8 mouse cellular contexts compared by ENCODE assay signal in the genomic region with DNA sequence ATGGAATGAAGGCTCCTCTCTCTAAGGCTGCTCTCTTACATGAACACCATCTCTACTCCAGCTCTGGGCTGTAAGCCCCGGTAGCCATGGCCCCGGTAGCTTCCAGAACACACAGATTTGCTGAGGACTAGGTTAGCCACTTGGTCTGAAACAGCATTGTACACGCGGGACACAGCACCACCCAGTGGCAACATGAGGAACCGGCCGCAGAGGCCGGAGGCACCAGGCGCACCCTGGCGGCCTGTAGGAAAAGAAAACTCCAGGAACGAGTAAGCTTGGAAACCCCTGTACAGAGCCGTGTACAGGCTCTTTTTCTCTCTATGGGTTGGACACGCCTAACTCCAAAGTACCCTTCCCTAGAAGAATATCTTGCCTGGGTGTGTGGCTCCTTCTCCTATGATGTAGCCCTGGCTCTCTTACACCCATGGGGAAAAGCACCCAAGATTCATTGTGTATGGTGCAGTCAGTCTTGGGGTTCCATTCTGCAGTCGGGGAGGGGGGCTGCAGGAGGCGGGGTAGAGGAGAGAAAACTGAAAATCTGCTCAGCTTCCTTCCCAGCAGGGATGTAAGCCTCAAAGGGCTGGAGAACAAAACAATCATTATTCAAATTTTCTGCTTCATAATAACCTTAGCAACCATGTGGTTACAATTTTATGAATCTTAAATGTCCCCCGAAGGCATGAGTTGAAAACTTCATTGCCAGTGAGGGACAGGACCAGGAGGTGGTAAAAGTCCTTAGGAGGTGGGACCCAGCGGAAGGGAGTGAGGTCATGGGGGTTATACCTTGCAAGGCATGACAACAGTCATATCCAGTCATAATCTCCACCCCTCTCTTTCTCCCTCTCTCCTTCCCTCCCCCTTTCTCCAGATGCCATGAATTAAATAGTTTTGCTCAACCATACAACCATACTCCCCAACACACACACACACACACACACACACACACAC.
DNase-seq lines count a peak whose midpoint lies in the region; ATAC-seq lines count a peak whose summit lies in the region.

No protein-coding gene starts in this region.

- H3K9ac ChIP-seq in hindbrain, embryonic 13.5 days = no peak overlapping the region

- DNase-seq in MEL-GATA-1-ER (ENCODE audit: extremely low read depth, low read depth) = peak; percentile 62
- DNase-seq in cerebellum, adult 8-10 months = peak; percentile 93
- peak; percentile 93 to 94 for DNase-seq in layer of hippocampus, postnatal 14 days (ENCODE audit: low spot score in 2 of 2)
- DNase-seq in lung, postnatal 14 days = peak; percentile 88
- DNase-seq in retina, embryonic 14.5 days (ENCODE audit: low spot score) = peak; percentile 94
- peak; percentile 76 to 82 for DNase-seq in thymus, postnatal 36 days

- H3K4me3 ChIP-seq in hindbrain, embryonic 13.5 days = no peak overlapping the region

- peak; percentile 83 for ATAC-seq in frontal cortex, adult (ENCODE audit: low TSS enrichment)
- ATAC-seq in hindbrain, embryonic 13.5 days (ENCODE audit: low FRiP score) = peak; percentile 89

- H3K27me3 ChIP-seq in hindbrain, embryonic 13.5 days = peaks cover 29% of the 10 kb centered on the region

- no peaks in the 10 kb centered on the region for H3K9me3 ChIP-seq in hindbrain, embryonic 13.5 days

- WGBS in hindbrain, embryonic 13.5 days = 17% methylated on average over 16 of the region's 16 CpGs

- H3K36me3 ChIP-seq in hindbrain, embryonic 13.5 days = no peaks in the 10 kb centered on the region

- H3K4me2 ChIP-seq in hindbrain, embryonic 13.5 days = no peak overlapping the region

- H3K4me1 ChIP-seq in hindbrain, embryonic 13.5 days (replicated peaks) = no peaks in the 10 kb centered on the region; the same call in 1 of the 2 replicates

- no peak overlapping the region for H3K27ac ChIP-seq in hindbrain, embryonic 13.5 days
